Mouse (Mus musculus) hindbrain, postnatal 0 days (tissue): ENCODE data around the gene Fastkd5. TPM values are rescaled to one million over a fixed set of nuclear protein-coding genes. Genes with fewer than 3 reads are reported as not detected.
A peak's percentile ranks its signal among the peaks of the same experiment; 100 is the strongest.

ENCODE experiments used
- ATAC-seq: fragments of 200-750 bp; cut with Nextera tagmentation; 2 replicates; pipeline ENCODE4 v1.8.0; 2017; ENCODE audit warnings: mild to moderate bottlenecking, moderate TSS enrichment, moderate library complexity
- DNase-seq: peaks from one replicate; pipeline ENCODE4 v3.0.0-alpha.2; 2015; ENCODE audit warnings: low spot score
- H3K27ac ChIP-seq: fragments of 300-500 bp; sonication (generic); 2 replicates; pipeline ENCODE4 v1.5.1; 2014; ENCODE audit warnings: mild to moderate bottlenecking
- H3K27me3 ChIP-seq: fragments of 300-500 bp; sonication (generic); 2 replicates; pipeline ENCODE4 v1.6.1; 2014; ENCODE audit warnings: low read length, mixed read lengths; ENCODE audit not compliant: insufficient read depth
- H3K36me3 ChIP-seq: fragments of 300-500 bp; sonication (generic); 2 replicates; pipeline ENCODE4 v1.6.1; 2014; ENCODE audit warnings: low read length, mixed read lengths; ENCODE audit not compliant: insufficient read depth
- H3K4me1 ChIP-seq: fragments of 300-500 bp; sonication (generic); 2 replicates; pipeline ENCODE4 v1.6.1; 2014; ENCODE audit warnings: antibody characterized with exemption, low read length, mixed read lengths; ENCODE audit not compliant: insufficient read depth
- H3K4me2 ChIP-seq: fragments of 300-500 bp; sonication (generic); 2 replicates; pipeline ENCODE4 v1.6.1; 2014; ENCODE audit warnings: low read depth, mild to moderate bottlenecking, low read length, moderate library complexity, mixed read lengths
- H3K4me3 ChIP-seq: fragments of 300-500 bp; sonication (generic); 2 replicates; pipeline ENCODE4 v1.5.1; 2014; ENCODE audit warnings: low read length
- H3K9ac ChIP-seq: fragments of 300-500 bp; sonication (generic); replicated peaks from 2 replicates; pipeline ENCODE4 v1.6.1; 2014; ENCODE audit warnings: mild to moderate bottlenecking, low read length, moderate library complexity, mixed read lengths
- H3K9me3 ChIP-seq: fragments of 300-500 bp; sonication (generic); 2 replicates; pipeline ENCODE4 v1.6.1; 2016; ENCODE audit warnings: low read length, mixed read lengths
- CTCF ChIP-seq: IDR thresholded peaks from 2 replicates; pipeline ENCODE4 v1.5.1; 2016; ENCODE audit warnings: antibody characterized with exemption, control low read depth, low read depth
- WGBS: fragments of 180-500 bp; shearing (Covaris S2); extraction: QIAGEN DNeasy Blood & Tissue Kit; methylation state at CpG from one replicate; pipeline ENCODE4 v1.1.7; 2014; 5-methylcytosine and 5-hydroxymethylcytosine counted together
- polyA plus RNA-seq: library from polyadenylated mRNA; unstranded; fragments of >200 nt; fragmentation: Nextera tagmentation; extraction: Ambion mirVana; gene quantifications from 2 replicates; pipeline ENCODE4 v1.2.1, GENCODE M21; 2015
- total RNA-seq: library from RNA; depleted of rRNA; stranded (reverse); fragments of >200 nt; gene quantifications from 2 replicates; pipeline ENCODE4 v1.2.3, GENCODE M21; 2014; rRNA removed

Fastkd5 gene
- total RNA-seq (7.0 and 7.9 TPM in 2 replicates), polyA plus RNA-seq (6.0 and 6.6 TPM in 2 replicates)

GRCm38 (mm10) chr2:130629839-130630203, at the start of gene Fastkd5, which contains the start of gene Ubox5:
Fastkd5 (minus strand) TSS chr2:130630027.
Ubox5 (minus strand) TSS chr2:130630038.
- WGBS = under 1% methylated on average over 25 of the region's 25 CpGs
- peak within 1 kb of the TSS; percentile 97 for H3K4me3 ChIP-seq
- peaks cover 14% of the 10 kb centered on the region for H3K4me1 ChIP-seq
- peak within 1 kb of the TSS; percentile 97 for H3K4me2 ChIP-seq
- peak within 1 kb of the TSS; percentile 84 for H3K9ac ChIP-seq
- TF ChIP-seq CTCF = no peak
- ATAC-seq (peak; percentile 82), DNase-seq (peak; percentile 94)
- no peaks in the 10 kb centered on the region for H3K27me3 ChIP-seq
- H3K9me3 ChIP-seq = no peaks in the 10 kb centered on the region
- H3K36me3 ChIP-seq = no peaks in the 10 kb centered on the region
- peak within 1 kb of the TSS; percentile 80 for H3K27ac ChIP-seq

GRCm38 (mm10) chr2:130679154-130679553, 49.3 kb upstream of the Fastkd5 start:
- DNase-seq = no peak
- TF ChIP-seq CTCF = no peak
- H3K4me2 ChIP-seq = no peak overlapping the region
- no peaks in the 10 kb centered on the region for H3K4me1 ChIP-seq
- peaks cover 72% of the 10 kb centered on the region for H3K36me3 ChIP-seq
- WGBS = 94% methylated on average over 12 of the region's 12 CpGs
- ATAC-seq = no peak
- H3K9ac ChIP-seq = no peak overlapping the region
- no peak overlapping the region for H3K4me3 ChIP-seq
- no peaks in the 10 kb centered on the region for H3K9me3 ChIP-seq
- H3K27ac ChIP-seq = no peak overlapping the region
- H3K27me3 ChIP-seq = no peaks in the 10 kb centered on the region

DNA sequence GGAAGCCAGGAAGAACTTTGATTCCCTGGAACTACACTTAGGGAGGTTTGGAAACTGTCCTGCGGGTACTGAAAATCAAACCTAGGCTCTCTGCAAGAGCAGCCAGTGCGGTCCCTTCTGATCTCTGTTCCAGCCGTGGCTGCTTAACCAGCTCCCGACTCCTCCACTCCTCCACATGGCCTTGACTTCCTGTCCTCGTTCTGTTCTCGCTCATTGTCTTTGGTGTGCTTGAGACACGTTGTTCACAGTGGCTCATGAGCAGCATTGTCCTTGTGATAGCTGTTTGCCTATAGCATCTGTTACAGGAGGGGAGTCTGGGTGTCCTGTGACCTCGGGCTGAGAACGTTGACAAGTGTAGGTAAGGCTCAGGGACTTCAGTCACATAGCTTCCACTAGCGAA, 47.4 kb upstream of the Fastkd5 start:
- Histone ChIP-seq H3K27me3 (no peaks in the 10 kb centered on the region), H3K9me3 (no peaks in the 10 kb centered on the region), H3K9ac (no peak overlapping the region), H3K4me2 (no peak overlapping the region), H3K36me3 (peaks cover 70% of the 10 kb centered on the region), H3K4me1 (no peaks in the 10 kb centered on the region), H3K4me3 (no peak overlapping the region), H3K27ac (no peak overlapping the region)
- DNase-seq (no peak), ATAC-seq (no peak)
- no peak for TF ChIP-seq CTCF
- WGBS = 91% methylated on average over 10 of the region's 10 CpGs

- TF ChIP-seq CTCF = peak; percentile 79
- H3K27ac ChIP-seq = peak within 1 kb of the TSS; percentile 78
- H3K4me2 ChIP-seq = peak within 1 kb of the TSS; percentile 71
- DNase-seq (peak; percentile 96), ATAC-seq (peak; percentile 75)
- H3K36me3 ChIP-seq = no peaks in the 10 kb centered on the region; the same call in 1 of the 2 replicates
- peak within 1 kb of the TSS; percentile 67 for H3K9ac ChIP-seq
- no peaks in the 10 kb centered on the region for H3K9me3 ChIP-seq
- H3K4me3 ChIP-seq = peak within 1 kb of the TSS; percentile 61
- WGBS = 1% methylated on average over 31 of the region's 31 CpGs
- no peaks in the 10 kb centered on the region for H3K27me3 ChIP-seq
- H3K4me1 ChIP-seq = peaks cover 7% of the 10 kb centered on the region; the same call in 1 of the 2 replicates
These were observed 37.7 kb upstream of the Fastkd5 start, which contains the start of gene Itpa for GRCm38 (mm10) chr2:130667559-130667958. Itpa (plus strand) TSS chr2:130667610.

DNA sequence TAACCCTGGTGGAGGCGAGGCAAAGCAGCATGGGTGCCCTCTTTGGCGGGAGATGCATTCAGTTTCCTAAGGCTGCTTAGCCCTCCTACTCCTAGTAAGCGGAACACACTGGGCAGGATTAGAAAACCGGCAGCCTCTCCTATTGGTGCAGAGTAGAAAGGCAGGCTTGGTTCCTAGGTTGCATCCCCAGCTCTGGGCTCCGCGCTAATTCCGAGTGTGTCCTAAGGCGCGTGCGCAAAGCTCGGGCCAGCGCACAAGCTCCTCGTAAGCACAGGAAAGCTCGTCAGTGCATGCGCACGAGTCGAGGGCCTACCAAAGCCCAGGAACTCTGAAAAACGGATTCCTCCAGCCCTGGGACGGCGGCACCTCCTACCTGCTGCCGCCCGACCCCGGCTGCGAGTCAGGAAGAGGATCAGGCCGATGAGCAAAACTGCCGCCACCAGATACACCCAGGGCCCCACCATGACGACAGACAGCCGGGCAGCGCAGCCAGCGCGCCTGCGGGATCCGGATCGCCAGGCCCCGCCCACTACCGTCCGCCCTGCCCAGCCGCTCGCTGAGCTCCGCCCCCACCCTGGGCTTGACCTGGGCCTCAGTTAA, 34.4 kb upstream of the Fastkd5 start, which contains the start of gene Ddrgk1:
Gene Ddrgk1 (minus strand): TSS at position 558 of the 600 bp plus-strand sequence.
- TF ChIP-seq CTCF = peak; percentile 53
- under 1% methylated on average over 40 of the region's 40 CpGs for WGBS
- peak; percentile 98 for DNase-seq

DNA sequence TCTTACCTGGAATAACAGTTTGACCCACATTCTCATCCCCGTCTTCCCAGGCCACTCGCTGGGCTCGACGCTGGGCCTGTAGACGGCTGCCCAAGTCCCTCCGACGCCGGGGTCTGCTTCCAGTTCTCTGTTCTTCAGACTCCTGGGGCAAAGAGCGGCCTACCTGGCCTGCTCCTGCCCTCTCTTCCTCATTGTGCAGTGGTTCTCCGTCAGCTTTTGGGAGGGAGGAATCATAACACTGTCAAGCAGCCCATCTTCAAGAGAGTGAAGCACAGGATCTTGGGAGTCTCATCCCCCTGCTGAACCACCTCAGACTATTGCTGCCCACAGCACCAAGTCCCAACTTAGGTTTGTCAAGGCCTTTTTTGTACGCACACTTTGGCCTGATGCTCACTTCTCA, 33.5 kb upstream of the Fastkd5 start:
- no peak for DNase-seq
- Histone ChIP-seq H3K36me3 (peaks cover 25% of the 10 kb centered on the region), H3K4me3 (peak overlapping the region; percentile 42), H3K27me3 (no peaks in the 10 kb centered on the region), H3K4me2 (peak overlapping the region; percentile 61), H3K9me3 (no peaks in the 10 kb centered on the region), H3K27ac (no peak overlapping the region), H3K4me1 (peaks cover 7% of the 10 kb centered on the region; the same call in 1 of the 2 replicates), H3K9ac (peak overlapping the region; percentile 61)
- WGBS = 88% methylated on average over 11 of the region's 11 CpGs
- no peak for TF ChIP-seq CTCF
- no peak for ATAC-seq

More for the DNA sequence above, 34.4 kb upstream of the Fastkd5 start, which contains the start of gene Ddrgk1:
- H3K9me3 ChIP-seq = no peaks in the 10 kb centered on the region
- H3K4me2 ChIP-seq = peak within 1 kb of the TSS; percentile 61
- peak within 1 kb of the TSS; percentile 96 for H3K27ac ChIP-seq
- peak within 1 kb of the TSS; percentile 42 for H3K4me3 ChIP-seq
- peak within 1 kb of the TSS; percentile 61 for H3K9ac ChIP-seq
- peaks cover 17% of the 10 kb centered on the region for H3K36me3 ChIP-seq
- peak; percentile 97 for ATAC-seq
- peaks cover 7% of the 10 kb centered on the region; the same call in 1 of the 2 replicates for H3K4me1 ChIP-seq
- no peaks in the 10 kb centered on the region for H3K27me3 ChIP-seq

DNA sequence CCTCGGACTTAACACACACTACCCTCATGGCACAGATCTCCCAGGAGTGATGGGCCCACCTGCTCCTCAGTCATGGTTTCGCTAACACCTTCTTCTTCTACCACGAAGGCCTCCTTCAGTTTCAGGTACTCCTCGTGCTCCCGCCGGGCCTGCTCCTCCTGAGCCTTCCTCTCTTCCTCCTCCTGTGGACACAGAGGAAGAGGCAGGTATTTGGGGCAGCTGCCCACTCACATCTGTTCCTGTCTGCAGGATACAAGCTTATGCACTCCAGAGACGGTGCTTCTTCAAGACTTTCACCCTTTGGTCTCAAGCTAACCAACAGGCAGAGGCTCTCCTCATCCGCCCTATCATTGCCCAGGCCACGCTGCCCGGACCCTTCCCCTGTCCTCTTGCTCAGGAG, 28.7 kb upstream of the Fastkd5 start:
- WGBS = 94% methylated on average over 10 of the region's 10 CpGs
- DNase-seq (no peak), ATAC-seq (no peak)
- Histone ChIP-seq H3K27me3 (no peaks in the 10 kb centered on the region), H3K27ac (no peak overlapping the region), H3K4me1 (peaks cover 5% of the 10 kb centered on the region; the same call in 1 of the 2 replicates), H3K9ac (no peak overlapping the region), H3K4me2 (no peak overlapping the region), H3K4me3 (no peak overlapping the region), H3K9me3 (no peaks in the 10 kb centered on the region), H3K36me3 (peaks cover 72% of the 10 kb centered on the region)
- TF ChIP-seq CTCF = no peak
